Mouse (Mus musculus) limb, embryonic 14.5 days (tissue): ENCODE measurements around the gene Caprin2. TPM values are rescaled to one million over a fixed set of nuclear protein-coding genes. Genes with fewer than 3 reads are reported as not detected.

Experiments
- ATAC-seq: fragments of 200-750 bp; cut with Nextera tagmentation; 2 replicates; pipeline ENCODE4 v1.8.0; 2017; ENCODE audit warnings: low read depth, moderate number of reproducible peaks, moderate TSS enrichment; ENCODE audit not compliant: low FRiP score
- DNase-seq: peaks from one replicate; pipeline ENCODE4 v3.0.0-alpha.2; 2015; ENCODE audit warnings: low spot score
- H3K27ac ChIP-seq: fragments of 300-500 bp; sonication (generic); replicated peaks from 2 replicates; pipeline ENCODE4 v1.5.1; 2014; ENCODE audit warnings: low read depth, mild to moderate bottlenecking, low read length, moderate library complexity, mixed read lengths
- H3K27me3 ChIP-seq: fragments of 300-500 bp; sonication (generic); 2 replicates; pipeline ENCODE4 v1.6.1; 2014; ENCODE audit warnings: low read length, mixed read lengths; ENCODE audit not compliant: control insufficient read depth, insufficient read depth
- H3K36me3 ChIP-seq: fragments of 300-500 bp; sonication (generic); 2 replicates; pipeline ENCODE4 v1.6.1; 2014; ENCODE audit warnings: mild to moderate bottlenecking, low read length, moderate library complexity, mixed read lengths; ENCODE audit not compliant: control insufficient read depth, insufficient read depth
- H3K4me1 ChIP-seq: fragments of 300-500 bp; sonication (generic); 2 replicates; pipeline ENCODE4 v1.6.1; 2014; ENCODE audit warnings: antibody characterized with exemption, low read length, mixed read lengths; ENCODE audit not compliant: control insufficient read depth, insufficient read depth
- H3K4me2 ChIP-seq: fragments of 300-500 bp; sonication (generic); replicated peaks from 2 replicates; pipeline ENCODE4 v1.6.1; 2014; ENCODE audit warnings: low read depth, mild to moderate bottlenecking, low read length, moderate library complexity; ENCODE audit not compliant: severe bottlenecking
- H3K4me3 ChIP-seq: fragments of 300-500 bp; sonication (generic); replicated peaks from 2 replicates; pipeline ENCODE4 v1.5.1; 2014; ENCODE audit warnings: low read length
- H3K9ac ChIP-seq: fragments of 300-500 bp; sonication (generic); 2 replicates; pipeline ENCODE4 v1.6.1; 2014; ENCODE audit warnings: mild to moderate bottlenecking, low read depth, low read length, moderate library complexity; ENCODE audit not compliant: severe bottlenecking
- H3K9me3 ChIP-seq: fragments of 300-500 bp; sonication (generic); 2 replicates; pipeline ENCODE4 v1.6.1; 2016; ENCODE audit warnings: low read length; ENCODE audit not compliant: control insufficient read depth
- POLR2A ChIP-seq: fragments of 200-500 bp; IDR thresholded peaks from 2 replicates; pipeline ENCODE4 v1.8.0; 2012; ENCODE audit warnings: inconsistent platforms, mild to moderate bottlenecking, moderate library complexity, borderline replicate concordance; ENCODE audit not compliant: insufficient read depth, insufficient read length; ENCODE audit errors: extremely low read depth
- WGBS: fragments of 180-500 bp; shearing (Covaris S2); extraction: QIAGEN DNeasy Blood & Tissue Kit; methylation state at CpG from one replicate; pipeline ENCODE4 v1.1.7; 2014; 5-methylcytosine and 5-hydroxymethylcytosine counted together
- polyA plus RNA-seq, 2 experiments: library from polyadenylated mRNA; depleted of rRNA in 1 of 2; stranded (reverse) in 1 of 2; unstranded in 1 of 2; fragments of >200 nt; fragmentation: Nextera tagmentation in 1 of 2; extraction: Ambion mirVana in 1 of 2; gene quantifications; 2 replicates each; pipeline versions ENCODE4 v1.2.1 to v1.2.3; 2012 to 2014

Caprin2 gene
- polyA plus RNA-seq, 2 experiments, result 8.9 to 33.3 TPM

GRCm38 (mm10) chr6:148818624-148819343 is 77.3 kb downstream of the Caprin2 start:
- TF ChIP-seq POLR2A, result no peak
- Histone ChIP-seq H3K4me3 (no peak overlapping the region), H3K9ac (no peak overlapping the region), H3K4me2 (no peak overlapping the region), H3K27me3 (no peaks in the 10 kb centered on the region), H3K4me1 (no peaks in the 10 kb centered on the region), H3K36me3 (peaks cover 60% of the 10 kb centered on the region), H3K9me3 (no peaks in the 10 kb centered on the region), H3K27ac (no peak overlapping the region)
- WGBS, result 85% methylated on average over 4 of the region's 4 CpGs
- DNase-seq (no peak), ATAC-seq (no peak)

GRCm38 (mm10) chr6:148816751-148817150 is 79.3 kb downstream of the Caprin2 start:
- Histone ChIP-seq H3K4me3 (no peak overlapping the region), H3K4me2 (no peak overlapping the region), H3K27me3 (no peaks in the 10 kb centered on the region), H3K4me1 (no peaks in the 10 kb centered on the region), H3K9ac (no peak overlapping the region), H3K36me3 (peaks cover 62% of the 10 kb centered on the region), H3K9me3 (no peaks in the 10 kb centered on the region), H3K27ac (no peak overlapping the region)
- TF ChIP-seq POLR2A, result no peak
- 86% methylated on average over 5 of the region's 5 CpGs for WGBS
- DNase-seq (no peak), ATAC-seq (no peak)

- no peak for DNase-seq
- no peak for TF ChIP-seq POLR2A
- no peak overlapping the region for H3K9ac ChIP-seq
- no peak overlapping the region for H3K27ac ChIP-seq
- no peak for ATAC-seq
- no peak overlapping the region for H3K4me3 ChIP-seq
- H3K36me3 ChIP-seq, result peaks cover 69% of the 10 kb centered on the region
- no peak overlapping the region for H3K4me2 ChIP-seq
- H3K9me3 ChIP-seq, result no peaks in the 10 kb centered on the region
- 77% methylated on average over 2 of the region's 2 CpGs for WGBS
- no peaks in the 10 kb centered on the region for H3K4me1 ChIP-seq
- no peaks in the 10 kb centered on the region for H3K27me3 ChIP-seq
Observed at GRCm38 (mm10) chr6:148811117-148811516, 84.9 kb downstream of the Caprin2 start.

GRCm38 (mm10) chr6:148799773-148800172 is 96.3 kb downstream of the Caprin2 start:
- peaks cover 54% of the 10 kb centered on the region for H3K36me3 ChIP-seq
- H3K4me3 ChIP-seq, result no peak overlapping the region
- H3K9ac ChIP-seq, result no peak overlapping the region
- H3K27me3 ChIP-seq, result no peaks in the 10 kb centered on the region
- DNase-seq (no peak), ATAC-seq (no peak)
- H3K4me2 ChIP-seq, result no peak overlapping the region
- H3K9me3 ChIP-seq, result no peaks in the 10 kb centered on the region
- WGBS, result 80% methylated on average over 4 of the region's 4 CpGs
- H3K4me1 ChIP-seq, result no peaks in the 10 kb centered on the region
- no peak for TF ChIP-seq POLR2A
- H3K27ac ChIP-seq, result no peak overlapping the region

GRCm38 (mm10) chr6:148795145-148795544 is 100.9 kb downstream of the Caprin2 start:
- no peak overlapping the region for H3K9ac ChIP-seq
- no peaks in the 10 kb centered on the region for H3K27me3 ChIP-seq
- no peaks in the 10 kb centered on the region for H3K9me3 ChIP-seq
- DNase-seq (no peak), ATAC-seq (no peak)
- no peaks in the 10 kb centered on the region for H3K4me1 ChIP-seq
- H3K27ac ChIP-seq, result no peak overlapping the region
- H3K36me3 ChIP-seq, result peaks cover 52% of the 10 kb centered on the region
- WGBS, result 90% methylated on average over 2 of the region's 2 CpGs
- no peak overlapping the region for H3K4me2 ChIP-seq
- no peak overlapping the region for H3K4me3 ChIP-seq
- no peak for TF ChIP-seq POLR2A

Other genes starting within 250 kb of the Caprin2 start
- 17.3 and 18.6 TPM in 2 replicates for gene Ipo8, start 64.8 kb downstream of the Caprin2 start, polyA plus RNA-seq (2012; rRNA removed)
- gene Ipo8, start 64.8 kb downstream of the Caprin2 start, polyA plus RNA-seq (2014; fragmentation: Nextera tagmentation; extraction: Ambion mirVana), result 16.8 and 21.0 TPM in 2 replicates
- 24.9 and 28.3 TPM in 2 replicates for gene Sinhcaf, start 50.2 kb upstream of the Caprin2 start, polyA plus RNA-seq (2012; rRNA removed)
- 69.9 and 81.1 TPM in 2 replicates for gene Sinhcaf, start 50.2 kb upstream of the Caprin2 start, polyA plus RNA-seq (2014; fragmentation: Nextera tagmentation; extraction: Ambion mirVana)
- 4.7 and 4.8 TPM in 2 replicates for gene Dennd5b, start 205.4 kb upstream of the Caprin2 start, polyA plus RNA-seq (2012; rRNA removed)
- 6.6 and 8.4 TPM in 2 replicates for gene Dennd5b, start 205.4 kb upstream of the Caprin2 start, polyA plus RNA-seq (2014; fragmentation: Nextera tagmentation; extraction: Ambion mirVana)
- gene Gm10203, start 233.9 kb upstream of the Caprin2 start, polyA plus RNA-seq (2012; rRNA removed), result not detected in 2 replicates
- gene Gm10203, start 233.9 kb upstream of the Caprin2 start, polyA plus RNA-seq (2014; fragmentation: Nextera tagmentation; extraction: Ambion mirVana), result not detected in 2 replicates
- gene Etfbkmt, start 243.6 kb upstream of the Caprin2 start, polyA plus RNA-seq (2012; rRNA removed), result 13.5 and 15.0 TPM in 2 replicates
- 10.4 and 12.1 TPM in 2 replicates for gene Etfbkmt, start 243.6 kb upstream of the Caprin2 start, polyA plus RNA-seq (2014; fragmentation: Nextera tagmentation; extraction: Ambion mirVana)